Mouse (Mus musculus) limb, embryonic 15.5 days (tissue): Measurements from ENCODE around the gene Dlx5. TPM values are rescaled to one million over a fixed set of nuclear protein-coding genes. Genes with fewer than 3 reads are reported as not detected.

Experiments used
- polyA plus RNA-seq: library from polyadenylated mRNA; unstranded; fragments of >200 nt; fragmentation: Nextera tagmentation; extraction: Ambion mirVana; gene quantifications from 2 replicates; pipeline ENCODE4 v1.2.1, GENCODE M21; 2015

Dlx5 gene
- polyA plus RNA-seq, 1 experiment from 2014 or later = 47.5 TPM

Other genes starting within 250 kb of the Dlx5 start
- gene Dlx6, start 18.8 kb downstream of the Dlx5 start, polyA plus RNA-seq = 1.5 and 1.7 TPM in 2 replicates
- gene Sdhaf3, start 73.9 kb upstream of the Dlx5 start, polyA plus RNA-seq = 4.7 and 6.0 TPM in 2 replicates